Mouse (Mus musculus) megakaryocyte-erythroid progenitor cell, adult 5-6 weeks (primary cell): ENCODE results near the gene Chrd. TPM values are rescaled to one million over a fixed set of nuclear protein-coding genes. Genes with fewer than 3 reads are reported as not detected.

Experiments used
- ATAC-seq: replicated peaks from 2 replicates; pipeline ENCODE4 v1.8.0; 2016; ENCODE audit warnings: mild to moderate bottlenecking, inconsistent platforms; ENCODE audit not compliant: severe bottlenecking, poor library complexity, low FRiP score, low TSS enrichment
- total RNA-seq, 2 experiments: library from RNA; stranded (forward) in 1 of 2; stranded (reverse) in 1 of 2; fragments of 200-1000, 215-1000 nt in 1 of 2; fragments of >200 nt in 1 of 2; fragmentation: Nextera tagmentation in 1 of 2; gene quantifications; 2 replicates each; pipeline ENCODE4 v1.2.3; 2014 to 2017

The Chrd gene
- total RNA-seq, 2 experiments from 2014 or later = not detected

GRCm38 (mm10) chr16:20786556-20786955 lies 53.6 kb downstream of the Chrd start:
- ATAC-seq = no peak

- ATAC-seq = no peak
Observed at GRCm38 (mm10) chr16:20791803-20792202, 58.9 kb downstream of the Chrd start.

Other genes starting within 250 kb of the Chrd start
- 80.8 and 82.4 TPM in 2 replicates for gene Eif2b5, start 234.3 kb upstream of the Chrd start, total RNA-seq (2014; fragmentation: Nextera tagmentation)
- 108 TPM in 2 replicates for gene Eif2b5, start 234.3 kb upstream of the Chrd start, total RNA-seq (2017)
- gene Dvl3, start 216.1 kb upstream of the Chrd start, total RNA-seq (2014; fragmentation: Nextera tagmentation) = 27.7 and 32.8 TPM in 2 replicates
- gene Dvl3, start 216.1 kb upstream of the Chrd start, total RNA-seq (2017) = 2.7 and 3.3 TPM in 2 replicates
- gene Ap2m1, start 197.6 kb upstream of the Chrd start, total RNA-seq (2014; fragmentation: Nextera tagmentation) = 166 and 200 TPM in 2 replicates
- 113 and 150 TPM in 2 replicates for gene Ap2m1, start 197.6 kb upstream of the Chrd start, total RNA-seq (2017)
- gene Abcf3, start 184.6 kb upstream of the Chrd start, total RNA-seq (2014; fragmentation: Nextera tagmentation) = 42.8 and 60.5 TPM in 2 replicates
- 38.7 and 42.9 TPM in 2 replicates for gene Abcf3, start 184.6 kb upstream of the Chrd start, total RNA-seq (2017)
- gene Vwa5b2, start 143.7 kb upstream of the Chrd start, total RNA-seq (2014; fragmentation: Nextera tagmentation) = not detected in 2 replicates
- not detected in 2 replicates for gene Vwa5b2, start 143.7 kb upstream of the Chrd start, total RNA-seq (2017)
- 13.3 and 32.7 TPM in 2 replicates for gene Eef1akmt4, start 121.5 kb upstream of the Chrd start, total RNA-seq (2014; fragmentation: Nextera tagmentation)
- 5.4 and 6.5 TPM in 2 replicates for gene Eef1akmt4, start 121.5 kb upstream of the Chrd start, total RNA-seq (2017)
- not detected in 2 replicates for gene Gm49333, start 121.5 kb upstream of the Chrd start, total RNA-seq (2014; fragmentation: Nextera tagmentation)
- not detected in 2 replicates for gene Gm49333, start 121.5 kb upstream of the Chrd start, total RNA-seq (2017)
- gene Alg3, start 121.4 kb upstream of the Chrd start, total RNA-seq (2014; fragmentation: Nextera tagmentation) = 28.7 and 36.6 TPM in 2 replicates
- 24.3 and 33.1 TPM in 2 replicates for gene Alg3, start 121.4 kb upstream of the Chrd start, total RNA-seq (2017)
- not detected in 2 replicates for gene Camk2n2, start 111.8 kb upstream of the Chrd start, total RNA-seq (2014; fragmentation: Nextera tagmentation)
- gene Camk2n2, start 111.8 kb upstream of the Chrd start, total RNA-seq (2017) = not detected in 2 replicates
- gene Ece2, start 103.3 kb upstream of the Chrd start, total RNA-seq (2014; fragmentation: Nextera tagmentation) = not detected in 2 replicates
- not detected in 2 replicates for gene Ece2, start 103.3 kb upstream of the Chrd start, total RNA-seq (2017)
- 234 and 246 TPM in 2 replicates for gene Psmd2, start 81.5 kb upstream of the Chrd start, total RNA-seq (2014; fragmentation: Nextera tagmentation)
- gene Psmd2, start 81.5 kb upstream of the Chrd start, total RNA-seq (2017) = 233 and 271 TPM in 2 replicates
- 287 and 336 TPM in 2 replicates for gene Eif4g1, start 64.8 kb upstream of the Chrd start, total RNA-seq (2014; fragmentation: Nextera tagmentation)
- 332 and 405 TPM in 2 replicates for gene Eif4g1, start 64.8 kb upstream of the Chrd start, total RNA-seq (2017)
- not detected in 2 replicates for gene Fam131a, start 39.9 kb upstream of the Chrd start, total RNA-seq (2014; fragmentation: Nextera tagmentation)
- gene Fam131a, start 39.9 kb upstream of the Chrd start, total RNA-seq (2017) = 0.85 TPM in 1 of 2 replicates, not detected in the other
- gene Polr2h, start 15.5 kb upstream of the Chrd start, total RNA-seq (2014; fragmentation: Nextera tagmentation) = 81.4 and 97.1 TPM in 2 replicates
- gene Polr2h, start 15.5 kb upstream of the Chrd start, total RNA-seq (2017) = 103 and 142 TPM in 2 replicates
- 16.7 and 29.1 TPM in 2 replicates for gene Clcn2, start 15.4 kb upstream of the Chrd start, total RNA-seq (2014; fragmentation: Nextera tagmentation)
- 4.9 and 8.0 TPM in 2 replicates for gene Clcn2, start 15.4 kb upstream of the Chrd start, total RNA-seq (2017)
- gene Thpo, start 1.4 kb downstream of the Chrd start, total RNA-seq (2014; fragmentation: Nextera tagmentation) = not detected in 2 replicates
- gene Thpo, start 1.4 kb downstream of the Chrd start, total RNA-seq (2017) = not detected in 2 replicates